Mouse (Mus musculus): ENCODE results near the gene Adamts15. TPM values are rescaled to one million over a fixed set of nuclear protein-coding genes. Genes with fewer than 3 reads are reported as not detected.

Gene Adamts15
- polyA plus RNA-seq, 1 experiment, result not detected

- no peak overlapping the region for H3ac ChIP-seq (ENCODE audit: control insufficient read depth, insufficient read length, low read depth)
- TF ChIP-seq CEBPB (IDR thresholded peaks at IDR 0.05; ENCODE audit: low read depth) (no peak), USF1 (IDR thresholded peaks at IDR 0.05; ENCODE audit: low read depth) (no peak), MAX (IDR thresholded peaks at IDR 0.05) (no peak), CTCF (IDR thresholded peaks at IDR 0.05; ENCODE audit: control insufficient read depth, insufficient read depth, insufficient read length) (no peak), FOSL1 (IDR thresholded peaks at IDR 0.05; ENCODE audit: insufficient read depth, low read length, poor library complexity, severe bottlenecking) (no peak), MYOD1 (IDR thresholded peaks at IDR 0.05; ENCODE audit: control insufficient read depth, insufficient read length, low read depth) (no peak), MYOG (IDR thresholded peaks at IDR 0.05; ENCODE audit: control insufficient read depth, extremely low read depth, insufficient read length) (no peak)
- no peaks in the 10 kb centered on the region for H3K36me3 ChIP-seq (ENCODE audit: control insufficient read depth, insufficient read depth)
- H3K27me3 ChIP-seq (ENCODE audit: control insufficient read depth, insufficient read depth, insufficient read length), result no peaks in the 10 kb centered on the region
- no peaks in the 10 kb centered on the region for H3K79me3 ChIP-seq (ENCODE audit: low read depth)
- H3K79me2 ChIP-seq (ENCODE audit: control insufficient read depth, insufficient read depth), result no peaks in the 10 kb centered on the region
- H3K4me3 ChIP-seq (ENCODE audit: insufficient read depth, poor library complexity, severe bottlenecking), result no peak overlapping the region
These were observed 72.8 kb downstream of the Adamts15 start for GRCm38 (mm10) chr9:30849444-30849843.

Other genes with a start within 250 kb of the Adamts15 start
- gene Adamts8, start 20.1 kb upstream of the Adamts15 start, polyA plus RNA-seq (2012; fragmentation: generic; extraction: Trizol), result not detected
- 4.0 TPM for gene Zbtb44, start 108.2 kb upstream of the Adamts15 start, polyA plus RNA-seq (2012; fragmentation: generic; extraction: Trizol)
- 0.02 TPM for gene St14, start 209.4 kb upstream of the Adamts15 start, polyA plus RNA-seq (2012; fragmentation: generic; extraction: Trizol)